Mouse (Mus musculus) monocyte, adult 2 months (primary cell): ENCODE measurements around the gene Hmgb1.

Experiments used
- DNase-seq, 2 experiments: peaks; one replicate each; pipeline ENCODE4 v3.0.0; 2022; ENCODE audit warnings: low spot score in 2 of 2, low read depth in 1 of 2

Gene Hmgb1

DNA sequence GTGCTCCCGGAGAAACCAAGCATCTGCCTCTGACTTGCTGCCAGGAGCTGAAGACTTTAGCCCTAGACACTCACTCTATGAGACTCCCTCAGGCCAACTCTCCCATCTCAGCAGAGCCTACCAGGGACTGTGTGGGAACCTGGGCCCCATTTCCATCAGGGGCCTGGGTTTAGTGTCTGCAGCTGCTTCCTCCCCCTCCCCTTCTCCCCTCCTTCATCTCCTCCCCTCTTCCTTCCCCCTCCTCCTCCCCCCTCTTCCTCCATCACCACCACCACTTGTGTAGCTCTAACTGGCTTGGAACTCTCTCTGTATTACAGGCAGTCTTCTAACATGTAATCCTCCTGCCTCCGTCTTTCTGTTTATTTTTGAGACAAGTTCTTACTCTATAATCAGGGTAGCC, 154.2 kb downstream of the Hmgb1 start:
- DNase-seq: no peak

- no peak for DNase-seq
Observed at GRCm38 (mm10) chr5:149028394-149028793, 155.9 kb downstream of the Hmgb1 start.

DNA sequence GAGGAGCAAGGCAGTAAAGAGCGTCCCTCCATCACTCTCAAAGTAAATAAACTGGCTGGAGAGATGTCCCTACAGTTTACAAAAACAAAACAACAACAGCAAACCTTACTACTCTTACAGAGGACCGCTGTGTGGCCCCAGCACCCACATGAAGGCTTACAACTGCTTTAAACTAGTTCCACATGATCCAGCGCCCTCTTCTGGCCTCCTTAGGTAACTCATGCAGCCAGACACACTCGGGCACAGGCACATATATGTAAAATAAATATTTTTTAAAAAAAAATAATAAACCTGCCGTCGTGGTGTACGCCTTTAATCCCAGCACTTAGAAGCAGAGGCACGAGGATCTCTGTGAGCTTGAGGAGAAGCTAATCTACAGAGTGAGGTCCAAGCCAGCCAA, 156.9 kb downstream of the Hmgb1 start:
- DNase-seq: no peak

DNA sequence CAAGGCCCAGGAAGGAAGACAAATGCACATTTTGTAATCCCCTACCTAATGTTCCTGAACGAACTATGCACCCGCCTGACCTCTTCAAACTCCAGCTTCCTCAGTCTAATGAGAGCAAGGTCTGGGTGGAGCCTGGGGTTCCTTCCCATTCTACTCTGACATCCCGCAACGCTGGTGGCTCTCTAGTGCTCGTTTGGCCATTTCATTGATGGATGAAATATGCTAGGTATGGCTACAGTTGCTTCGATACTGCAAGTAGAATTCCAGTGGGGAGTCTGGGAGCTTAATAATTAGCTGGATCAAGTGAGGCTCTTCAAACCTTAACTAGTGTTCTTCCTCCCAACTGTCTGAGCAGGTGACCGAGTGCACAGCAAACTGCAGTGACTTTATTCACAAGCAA, 163.2 kb downstream of the Hmgb1 start:
- no peak for DNase-seq

DNA sequence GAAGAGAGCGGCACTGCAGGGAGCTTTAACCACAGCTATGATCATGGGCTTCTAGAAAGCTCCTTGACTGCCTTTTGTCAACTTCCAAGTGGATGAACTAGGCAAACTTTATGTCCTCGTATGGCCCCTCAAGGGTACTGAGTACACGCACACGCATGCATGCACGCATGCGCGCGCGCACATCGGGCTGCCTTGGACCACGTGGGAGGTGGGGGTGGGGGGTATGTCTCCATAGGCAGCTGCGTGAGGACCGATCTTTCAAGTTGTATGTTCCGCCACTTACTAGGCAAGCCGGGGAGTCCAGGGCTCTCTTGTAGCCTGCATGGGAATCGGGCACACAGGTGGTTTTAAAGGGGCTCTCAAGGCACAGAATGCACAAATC, 163.6 kb downstream of the Hmgb1 start:
- no peak for DNase-seq

- DNase-seq: no peak
Observed at GRCm38 (mm10) chr5:149020059-149020680, 164.1 kb downstream of the Hmgb1 start.

DNA sequence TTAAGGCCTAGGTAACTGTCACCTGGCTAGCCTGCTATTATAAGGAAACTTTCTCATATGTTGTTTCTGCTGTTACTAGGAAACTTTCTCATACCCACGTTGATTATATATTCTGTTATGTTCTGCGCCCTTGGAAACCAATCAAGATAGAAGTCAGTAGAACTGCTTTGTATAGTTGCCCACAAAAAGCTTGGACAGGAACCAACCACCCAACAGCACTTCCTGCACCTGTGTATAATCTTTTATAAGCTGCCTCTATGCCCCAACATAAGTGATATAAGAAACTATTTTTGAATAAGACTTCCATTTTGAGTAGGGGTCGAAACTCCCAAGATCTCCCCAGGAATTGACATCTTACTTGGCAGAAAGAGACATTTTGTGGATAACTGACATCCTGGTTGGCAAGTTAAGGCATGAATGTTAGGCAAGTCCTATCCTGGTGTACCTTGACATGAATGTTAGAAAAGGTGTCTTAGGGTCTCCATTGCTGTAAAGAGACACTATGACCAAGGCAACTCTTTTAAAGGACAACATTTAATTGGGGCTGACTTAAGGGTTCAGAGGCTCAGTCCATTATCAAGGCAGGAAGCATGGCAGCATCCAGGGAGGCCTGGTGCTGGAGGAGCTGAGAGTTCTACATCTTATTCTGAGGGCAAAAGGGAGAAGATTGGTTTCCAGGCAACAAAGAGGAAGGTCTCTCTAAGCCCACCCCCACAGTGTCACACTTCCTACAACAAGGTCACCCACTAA, 166.4 kb downstream of the Hmgb1 start:
- DNase-seq: no peak

DNA sequence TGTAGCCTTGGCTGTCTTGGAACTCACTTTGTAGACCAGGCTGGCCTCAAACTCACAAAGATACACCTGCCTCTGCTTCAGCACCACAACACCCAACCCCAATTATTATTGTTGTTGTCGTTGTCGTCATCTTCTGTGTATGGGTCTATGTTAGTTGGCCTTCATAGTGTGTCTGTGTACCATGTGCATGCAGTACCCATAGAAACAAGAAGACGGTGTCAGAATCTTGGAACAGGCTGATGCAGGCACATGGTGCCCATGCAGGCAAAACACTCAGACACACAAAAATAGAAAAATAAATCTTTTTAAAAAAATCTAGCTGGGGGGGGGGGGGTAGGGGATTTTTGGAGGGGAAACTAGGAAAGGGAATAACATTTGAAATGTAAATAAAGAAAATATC, 167.1 kb downstream of the Hmgb1 start:
- no peak for DNase-seq

DNA sequence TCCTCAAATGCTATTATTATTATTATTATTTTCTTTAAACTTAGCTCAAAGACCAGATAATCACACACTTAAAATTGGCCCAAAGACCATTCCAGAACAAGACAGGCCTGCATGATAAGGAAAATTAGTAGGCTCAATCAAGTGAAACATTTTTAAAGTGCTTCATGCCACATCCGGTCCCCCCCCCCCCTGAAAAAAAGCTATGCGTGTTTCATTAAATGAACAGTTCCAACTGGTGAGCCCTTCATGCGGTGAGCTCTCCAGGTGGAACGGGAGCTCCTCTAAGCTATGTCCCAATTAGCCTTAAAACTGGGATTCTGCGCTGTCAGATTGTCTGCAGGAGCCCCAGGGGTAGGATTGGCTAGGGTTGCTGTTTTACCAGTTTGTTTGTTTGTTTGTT, 168.0 kb downstream of the Hmgb1 start:
- DNase-seq: no peak

DNA sequence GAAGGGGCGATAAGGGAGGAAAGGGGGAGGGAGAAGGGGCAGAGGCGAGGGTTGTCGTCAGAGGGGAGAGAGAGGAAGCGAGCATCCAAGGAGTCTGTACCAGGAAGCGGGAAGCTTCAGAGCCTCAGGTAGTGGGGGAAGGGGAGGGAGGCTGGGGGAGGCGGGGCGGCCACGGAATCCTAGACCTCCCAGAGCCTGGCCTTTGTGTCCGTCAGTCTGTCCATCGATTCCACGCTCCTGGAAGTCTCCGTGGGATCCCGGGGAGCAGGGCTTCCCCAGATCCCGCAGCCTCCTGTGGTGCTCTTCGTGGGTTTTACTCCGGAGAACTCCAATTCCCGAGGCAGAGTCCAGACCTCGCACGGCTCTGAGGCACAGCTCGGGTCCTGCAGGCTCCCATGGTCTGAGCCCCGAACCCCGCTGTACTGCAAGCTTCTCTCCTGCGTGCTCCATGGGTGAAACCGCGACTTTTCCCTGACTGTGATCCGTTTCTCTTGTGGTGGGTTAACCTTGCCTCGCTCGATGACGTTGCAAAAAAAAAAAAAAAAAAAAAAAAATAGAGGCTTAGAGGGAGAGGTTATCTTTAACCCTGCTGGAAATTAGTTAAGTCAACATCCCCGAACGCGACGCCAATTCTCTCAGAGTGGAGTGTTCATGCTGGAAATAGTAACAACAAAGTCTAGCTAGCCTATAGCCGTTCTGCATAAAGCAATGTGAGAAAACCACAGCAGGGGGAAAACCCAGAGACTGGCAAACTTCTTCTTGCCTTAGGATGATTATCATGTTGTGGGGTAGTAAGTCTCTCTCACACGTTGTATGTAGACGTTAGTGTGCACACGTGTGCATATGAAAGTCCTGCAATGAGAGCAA, 168.7 kb downstream of the Hmgb1 start:
- no peak for DNase-seq

GRCm38 (mm10) chr5:149014600-149015268, 169.6 kb downstream of the Hmgb1 start:
- DNase-seq: no peak

DNA sequence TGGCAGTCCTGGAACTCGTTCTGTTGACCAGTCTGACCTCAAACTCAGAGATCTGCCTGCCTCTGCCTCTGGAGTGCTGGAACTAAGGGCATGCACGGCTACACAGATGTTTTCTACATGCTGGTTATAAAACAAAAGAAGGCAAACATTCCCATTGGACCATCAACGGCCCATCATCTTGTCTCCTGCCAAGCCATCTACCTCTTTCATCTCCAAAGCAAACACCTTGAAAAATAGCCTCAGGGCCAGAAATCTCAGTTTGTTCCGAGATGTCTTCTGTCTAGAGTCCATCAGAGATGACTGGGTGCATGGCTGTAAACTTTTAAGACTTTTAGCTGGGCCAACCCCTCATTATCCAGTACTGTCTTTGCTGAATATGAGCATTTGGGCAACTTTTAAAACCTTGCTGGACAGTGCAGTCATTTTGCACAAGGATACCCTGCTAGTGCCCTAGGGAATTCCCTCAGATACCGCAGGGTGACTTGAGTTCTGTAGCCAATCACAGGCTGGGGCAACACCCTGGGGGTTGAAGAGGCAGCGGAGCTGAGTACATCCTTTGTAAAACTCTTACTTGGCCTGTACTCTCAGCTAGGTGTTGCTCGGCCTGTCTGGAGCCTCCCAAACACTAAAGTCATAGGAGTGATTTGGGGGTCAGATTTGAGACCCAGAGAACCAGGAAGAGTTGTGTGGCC, 170.3 kb downstream of the Hmgb1 start:
- no peak for DNase-seq

GRCm38 (mm10) chr5:149009111-149009510, 175.2 kb downstream of the Hmgb1 start:
- DNase-seq: no peak

DNA sequence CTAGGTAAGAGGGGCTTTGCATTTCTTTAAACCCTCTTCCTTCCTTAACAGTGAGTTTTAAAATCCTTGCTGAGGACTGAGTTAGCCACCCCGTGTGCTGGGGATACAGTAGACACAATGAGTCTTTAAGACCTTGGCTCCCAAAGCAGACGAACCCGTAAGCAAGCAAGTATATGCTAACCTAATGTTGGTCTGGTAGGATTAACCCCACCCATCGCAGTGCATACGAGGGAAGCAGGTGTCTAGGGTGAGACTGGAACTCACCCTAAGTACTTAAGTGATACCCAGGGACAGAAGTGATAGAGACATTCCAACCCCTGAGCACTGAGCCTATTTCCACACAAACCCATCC, 177.0 kb downstream of the Hmgb1 start:
- no peak for DNase-seq

GRCm38 (mm10) chr5:149006362-149007294, 177.7 kb downstream of the Hmgb1 start:
- DNase-seq: peak; percentile 96 to 97

DNA sequence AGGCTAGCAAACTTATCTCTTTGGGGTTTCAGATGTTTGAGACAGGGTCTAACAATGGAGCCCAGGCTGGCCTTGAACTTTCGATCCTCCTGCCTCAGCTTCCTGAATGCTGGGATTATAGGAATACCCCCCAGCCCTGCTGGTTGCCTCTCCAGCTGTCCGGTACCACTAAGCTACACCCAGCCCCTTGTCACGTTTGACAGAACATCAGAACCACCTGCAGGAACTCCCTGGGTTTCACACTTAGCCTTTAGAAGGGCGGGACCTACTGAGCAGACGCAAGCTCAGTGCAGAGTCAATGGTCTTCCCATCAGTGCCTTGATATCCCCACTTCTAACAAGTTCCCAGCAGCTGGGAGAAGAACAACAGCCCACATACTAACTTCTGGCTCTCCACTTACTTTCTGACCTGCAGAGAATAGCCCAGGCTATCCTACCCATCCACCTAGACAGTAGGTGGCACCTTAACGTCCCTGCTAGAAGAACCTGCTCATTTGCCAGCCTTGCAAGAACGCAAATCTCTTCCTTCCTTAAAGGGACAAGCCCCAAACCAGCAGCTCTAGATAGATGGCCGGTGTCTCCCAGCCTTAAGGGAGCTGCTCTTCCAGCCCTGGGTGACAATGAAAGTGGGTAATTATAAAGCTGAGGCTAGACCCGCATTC, 178.5 kb downstream of the Hmgb1 start:
- no peak for DNase-seq

- no peak for DNase-seq
Observed at GRCm38 (mm10) chr5:149005083-149005482, 179.2 kb downstream of the Hmgb1 start.

DNA sequence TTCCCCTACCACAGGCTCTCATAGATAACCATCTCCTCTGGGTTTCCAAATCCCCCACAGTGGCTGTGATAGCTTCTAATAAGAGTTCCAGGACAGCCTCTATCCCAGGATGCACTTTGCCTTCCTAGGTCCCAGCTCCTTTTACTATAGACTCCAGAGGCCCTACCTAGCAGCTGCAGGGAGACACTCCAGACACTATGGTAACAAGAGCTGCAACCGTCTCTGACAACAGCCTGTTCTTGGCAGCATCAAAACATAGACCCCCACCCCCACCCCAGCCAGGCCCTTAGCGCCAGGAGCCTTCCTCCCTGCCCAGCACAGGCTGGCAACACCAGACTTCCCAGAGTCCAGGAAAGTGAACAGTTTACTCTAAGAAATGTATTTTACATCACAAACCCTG, 181.2 kb downstream of the Hmgb1 start:
- no peak for DNase-seq

DNA sequence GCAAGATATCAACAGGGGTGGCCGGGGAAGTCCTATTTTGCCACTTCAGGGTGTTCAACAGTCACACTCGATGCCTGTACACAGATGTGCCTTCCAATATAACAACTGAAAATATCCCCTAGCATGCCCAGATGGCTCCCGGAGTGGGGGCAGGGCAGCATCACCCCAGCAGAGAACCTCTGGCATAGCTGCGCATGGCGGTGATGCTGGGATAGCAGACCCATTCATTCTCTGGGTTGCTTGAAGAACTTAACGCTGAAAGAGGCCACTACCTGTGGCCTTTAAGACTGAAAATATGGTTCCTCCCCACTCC, 181.5 kb downstream of the Hmgb1 start:
- DNase-seq: no peak
